Mouse (Mus musculus) limb, embryonic 11.5 days (tissue): ENCODE measurements at regions not wholly inside any gene's neighbourhood (a gene's known extent, or its start where the extent isn't known, plus 50 kb on each side); places are given as distances from the start of the nearest gene placed in this dataset.

Experiments used
- ATAC-seq: fragments of 200-750 bp; cut with Nextera tagmentation; 2 replicates; pipeline ENCODE4 v1.8.0; 2017; ENCODE audit warnings: low read depth; ENCODE audit not compliant: insufficient number of reproducible peaks, low FRiP score, low TSS enrichment
- DNase-seq: peaks from one replicate; pipeline ENCODE4 v3.0.0-alpha.2; 2015; ENCODE audit warnings: low spot score
- H3K27ac ChIP-seq: fragments of 300-500 bp; sonication (generic); replicated peaks from 2 replicates; pipeline ENCODE4 v1.5.1; 2014; ENCODE audit warnings: low read depth, mild to moderate bottlenecking, low read length
- H3K27me3 ChIP-seq: fragments of 300-500 bp; sonication (generic); 2 replicates; pipeline ENCODE4 v1.6.1; 2014; ENCODE audit warnings: mild to moderate bottlenecking, low read length, mixed read lengths; ENCODE audit not compliant: control insufficient read depth, insufficient read depth
- H3K36me3 ChIP-seq: fragments of 300-500 bp; sonication (generic); 2 replicates; pipeline ENCODE4 v1.6.1; 2014; ENCODE audit warnings: mild to moderate bottlenecking, low read length, moderate library complexity, mixed read lengths; ENCODE audit not compliant: control insufficient read depth, insufficient read depth
- H3K4me1 ChIP-seq: fragments of 300-500 bp; sonication (generic); 2 replicates; pipeline ENCODE4 v1.6.1; 2014; ENCODE audit warnings: low read length, mixed read lengths; ENCODE audit not compliant: control insufficient read depth, insufficient read depth
- H3K4me2 ChIP-seq: fragments of 300-500 bp; sonication (generic); 2 replicates; pipeline ENCODE4 v1.6.1; 2014; ENCODE audit warnings: low read depth, mild to moderate bottlenecking, moderate library complexity; ENCODE audit not compliant: severe bottlenecking
- H3K4me3 ChIP-seq: fragments of 300-500 bp; sonication (generic); 2 replicates; pipeline ENCODE4 v1.5.1; 2014; ENCODE audit warnings: low read depth, low read length
- H3K9ac ChIP-seq: fragments of 300-500 bp; sonication (generic); 2 replicates; pipeline ENCODE4 v1.6.1; 2014; ENCODE audit warnings: mild to moderate bottlenecking, low read length
- H3K9me3 ChIP-seq: fragments of 300-500 bp; sonication (generic); 2 replicates; pipeline ENCODE4 v1.6.1; 2016; ENCODE audit warnings: low read length; ENCODE audit not compliant: control insufficient read depth
- WGBS: fragments of 180-500 bp; shearing (Covaris S2); extraction: QIAGEN DNeasy Blood & Tissue Kit; methylation state at CpG from one replicate; pipeline ENCODE4 v1.1.7; 2014; 5-methylcytosine and 5-hydroxymethylcytosine counted together

DNA sequence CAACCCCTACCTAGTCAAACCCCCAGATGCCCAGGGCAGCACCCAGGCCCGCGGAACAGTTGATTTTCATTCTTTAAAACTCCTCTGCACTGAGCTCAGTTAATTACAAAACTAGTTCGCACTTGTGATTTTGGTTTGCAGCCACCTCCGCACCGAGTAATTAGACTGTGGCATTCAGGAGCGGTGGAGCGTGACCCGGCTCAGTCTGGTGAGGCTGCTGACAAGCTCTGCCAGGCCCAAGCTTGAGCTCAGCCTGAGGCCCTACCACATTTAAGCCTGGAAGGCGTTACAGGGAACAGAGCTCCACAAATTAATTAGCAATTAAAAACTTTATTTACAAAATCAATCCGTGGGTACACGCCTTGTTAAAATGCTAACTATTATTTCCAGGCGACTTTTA is 132.0 kb upstream of the Zdhhc25 start:
- DNase-seq (no peak), ATAC-seq (no peak)
- Histone ChIP-seq H3K4me3 (no peak overlapping the region), H3K4me2 (no peak overlapping the region), H3K9me3 (no peaks in the 10 kb centered on the region), H3K36me3 (no peaks in the 10 kb centered on the region), H3K4me1 (no peaks in the 10 kb centered on the region), H3K27ac (no peak overlapping the region), H3K9ac (no peak overlapping the region), H3K27me3 (no peaks in the 10 kb centered on the region)
- WGBS: 59% methylated on average over 12 of the region's 12 CpGs

DNA sequence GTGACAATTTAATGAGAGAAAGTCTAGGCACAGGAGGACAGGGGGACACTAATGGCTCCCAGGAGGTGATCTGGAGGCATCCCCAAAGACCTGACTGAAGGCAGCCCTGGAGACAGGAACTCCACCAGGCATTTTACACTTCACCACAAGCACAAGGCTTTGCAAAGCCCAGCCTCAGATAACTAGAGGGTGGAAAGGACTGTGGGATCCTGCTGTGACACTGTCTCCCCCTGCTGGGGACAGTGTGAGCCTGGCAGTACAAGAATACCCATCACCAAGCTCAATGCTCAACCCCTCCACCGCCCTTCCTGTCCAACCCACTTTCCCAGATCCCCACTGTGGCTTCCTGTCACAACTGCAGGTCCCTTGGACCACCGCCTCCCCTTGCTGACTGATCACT is 131.3 kb upstream of the Zdhhc25 start:
- no peaks in the 10 kb centered on the region for H3K36me3 ChIP-seq
- ATAC-seq (no peak), DNase-seq (peak; percentile 47)
- no peaks in the 10 kb centered on the region for H3K27me3 ChIP-seq
- H3K9me3 ChIP-seq: no peaks in the 10 kb centered on the region
- 34% methylated on average over 2 of the region's 2 CpGs for WGBS
- H3K27ac ChIP-seq: no peak overlapping the region
- no peaks in the 10 kb centered on the region for H3K4me1 ChIP-seq
- no peak overlapping the region for H3K4me3 ChIP-seq
- no peak overlapping the region for H3K4me2 ChIP-seq
- H3K9ac ChIP-seq: no peak overlapping the region

DNA sequence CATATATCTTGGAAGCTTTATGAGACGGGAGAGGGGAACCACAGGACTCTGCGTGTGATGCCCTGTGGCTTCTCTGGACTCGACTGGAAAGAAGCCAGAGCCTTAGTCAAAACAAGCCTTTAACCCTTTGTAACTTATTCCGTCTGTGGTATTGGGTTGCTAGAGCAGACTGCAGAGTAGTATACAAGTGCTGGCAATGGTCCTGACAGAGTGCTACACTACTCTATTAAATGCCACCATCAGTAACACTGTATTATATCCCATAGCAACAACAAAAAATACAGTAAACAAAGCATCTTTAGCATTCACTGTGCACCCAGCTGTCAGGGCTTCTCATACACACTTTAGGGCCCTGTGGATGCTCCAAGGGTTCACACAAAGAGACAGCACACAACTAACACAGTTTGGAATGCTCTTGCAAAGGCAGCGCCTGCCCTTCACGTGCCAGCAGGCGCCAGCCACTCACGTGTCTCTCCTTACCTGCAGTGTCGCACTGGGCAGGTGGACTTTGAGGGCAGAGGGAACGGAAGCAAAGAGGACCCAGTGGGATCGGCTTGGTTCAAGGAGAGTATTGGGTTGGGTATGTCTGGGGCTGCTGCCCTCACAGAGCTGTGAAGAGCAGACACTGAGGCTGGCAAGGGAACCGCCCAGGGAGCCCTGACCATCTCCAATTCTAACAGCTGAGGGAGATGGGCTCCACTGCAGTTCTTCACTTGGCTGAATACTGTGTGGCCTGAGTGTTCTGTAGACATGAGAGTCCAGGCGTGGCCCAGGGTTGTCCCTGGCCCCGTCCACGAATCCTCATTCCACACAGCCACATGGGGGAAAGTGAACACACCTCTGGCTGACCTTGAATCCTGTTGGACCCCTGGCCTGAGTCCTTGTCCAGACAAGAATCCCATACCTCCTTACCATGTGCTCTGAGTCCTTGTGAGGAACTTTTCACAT is 130.3 kb upstream of the Zdhhc25 start:
- WGBS: 85% methylated on average over 15 of the region's 15 CpGs
- Histone ChIP-seq H3K36me3 (no peaks in the 10 kb centered on the region), H3K4me1 (no peaks in the 10 kb centered on the region), H3K9ac (no peak overlapping the region), H3K4me2 (no peak overlapping the region), H3K9me3 (no peaks in the 10 kb centered on the region), H3K27me3 (no peaks in the 10 kb centered on the region), H3K27ac (no peak overlapping the region), H3K4me3 (no peak overlapping the region)
- DNase-seq: no peak
- no peak for ATAC-seq

DNA sequence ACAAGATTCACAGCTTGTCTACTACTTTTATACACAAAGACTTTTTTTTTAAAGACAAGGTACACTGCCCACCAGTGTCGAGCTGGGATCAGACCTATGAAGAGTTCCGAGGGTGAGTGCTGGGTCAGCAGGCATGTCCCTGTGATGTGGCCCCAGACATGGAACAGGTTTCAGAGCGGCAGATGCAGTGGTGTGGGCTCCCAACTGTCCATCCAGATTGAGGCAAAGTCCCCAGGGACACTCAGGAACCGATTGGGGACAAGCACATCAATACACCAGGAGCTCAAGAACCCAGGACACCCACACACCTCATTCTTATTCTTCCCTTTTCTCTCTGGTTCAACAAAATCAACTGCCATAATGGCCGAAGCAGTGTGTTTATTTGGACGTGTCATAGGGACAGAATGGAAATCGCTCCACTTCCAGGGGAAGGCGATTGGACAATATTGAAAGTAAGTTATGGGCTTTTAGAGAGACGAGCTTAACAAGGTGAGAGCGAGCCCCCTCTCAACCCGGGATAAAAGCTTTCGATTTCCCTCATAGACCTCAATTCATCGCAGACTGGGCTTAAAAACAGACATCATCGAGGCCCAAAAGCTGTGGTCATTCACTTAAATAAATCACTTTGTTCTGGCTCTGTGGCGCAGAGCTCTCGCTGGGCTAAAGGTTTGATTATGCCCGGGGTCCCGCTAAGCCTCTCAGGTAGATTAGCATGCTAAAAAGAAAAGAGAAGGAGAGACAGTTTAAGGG is 127.6 kb upstream of the Zdhhc25 start:
- DNase-seq (no peak), ATAC-seq (no peak)
- WGBS: 78% methylated on average over 18 of the region's 18 CpGs
- Histone ChIP-seq H3K27me3 (no peaks in the 10 kb centered on the region), H3K4me3 (no peak overlapping the region), H3K9ac (no peak overlapping the region), H3K4me2 (no peak overlapping the region), H3K9me3 (no peaks in the 10 kb centered on the region), H3K36me3 (no peaks in the 10 kb centered on the region), H3K4me1 (no peaks in the 10 kb centered on the region), H3K27ac (no peak overlapping the region)

DNA sequence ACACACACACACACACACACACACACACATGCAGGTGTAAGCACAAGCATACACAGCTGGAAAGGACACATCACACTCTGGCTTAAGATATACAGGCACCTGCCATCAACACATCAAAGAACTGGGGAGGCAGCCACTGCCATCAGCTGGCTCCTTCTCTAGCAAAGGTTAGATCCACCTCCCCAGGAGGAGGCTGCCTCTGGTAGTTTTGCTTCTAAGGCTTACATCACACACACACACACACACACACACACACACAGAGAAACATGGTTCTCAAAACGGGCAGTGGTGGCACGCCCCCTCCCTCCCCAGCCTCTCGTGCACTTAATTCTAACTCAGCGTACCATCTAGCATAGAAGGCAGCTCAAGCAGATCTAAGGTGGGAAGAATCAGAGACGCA is 126.9 kb upstream of the Zdhhc25 start:
- no peak for ATAC-seq
- H3K36me3 ChIP-seq: no peaks in the 10 kb centered on the region
- no peak overlapping the region for H3K27ac ChIP-seq
- no peaks in the 10 kb centered on the region for H3K27me3 ChIP-seq
- WGBS: 66% methylated on average over 5 of the region's 5 CpGs
- no peaks in the 10 kb centered on the region for H3K4me1 ChIP-seq
- DNase-seq: no peak
- H3K4me2 ChIP-seq: no peak overlapping the region
- H3K9me3 ChIP-seq: no peaks in the 10 kb centered on the region
- H3K9ac ChIP-seq: no peak overlapping the region
- no peak overlapping the region for H3K4me3 ChIP-seq

DNA sequence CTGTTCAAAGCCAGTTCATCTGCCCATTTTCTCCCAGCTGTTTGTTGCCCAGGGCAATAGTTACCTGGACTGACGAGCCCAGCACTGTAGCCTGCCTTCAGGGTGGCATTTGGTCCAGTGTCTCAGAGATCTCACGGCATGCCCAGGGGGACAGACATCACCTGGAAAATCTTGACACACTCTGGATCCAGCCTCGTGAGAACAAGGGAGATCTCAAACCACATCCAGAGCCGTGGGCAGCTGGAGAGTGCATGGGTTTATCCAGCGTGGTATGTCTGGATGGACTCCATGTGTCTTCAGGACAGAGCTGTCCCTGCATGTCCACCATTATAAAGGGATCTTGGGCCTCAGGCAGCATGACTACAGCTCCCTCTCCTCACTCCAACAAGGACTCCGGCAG is 116.6 kb upstream of the Zdhhc25 start:
- 75% methylated on average over 6 of the region's 6 CpGs for WGBS
- no peak overlapping the region for H3K4me3 ChIP-seq
- no peaks in the 10 kb centered on the region for H3K36me3 ChIP-seq
- H3K4me2 ChIP-seq: no peak overlapping the region
- ATAC-seq (no peak), DNase-seq (no peak)
- H3K27me3 ChIP-seq: no peaks in the 10 kb centered on the region
- H3K4me1 ChIP-seq: no peaks in the 10 kb centered on the region
- no peaks in the 10 kb centered on the region for H3K9me3 ChIP-seq
- H3K27ac ChIP-seq: no peak overlapping the region
- no peak overlapping the region for H3K9ac ChIP-seq

DNA sequence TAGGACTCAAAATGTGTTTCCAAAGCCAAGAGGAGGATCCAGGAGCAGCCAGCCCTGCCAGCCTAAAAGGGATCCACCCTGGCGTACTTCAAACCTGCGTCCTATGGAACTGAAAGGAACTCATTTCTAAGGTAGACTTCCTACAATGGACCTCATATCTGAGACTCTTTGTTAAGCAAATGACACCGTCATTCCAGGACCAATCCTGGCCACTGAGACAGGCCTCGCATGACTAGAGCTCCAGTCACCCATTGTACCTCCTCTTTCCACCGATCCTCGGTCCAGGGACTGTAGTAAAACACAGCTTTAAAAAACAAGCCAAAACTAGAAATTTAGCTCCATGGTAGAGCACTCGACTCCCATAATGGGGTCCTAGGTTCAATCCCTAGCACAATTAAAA is 110.4 kb upstream of the Zdhhc25 start:
- Histone ChIP-seq H3K4me2 (no peak overlapping the region), H3K27ac (no peak overlapping the region), H3K9ac (no peak overlapping the region), H3K4me3 (no peak overlapping the region), H3K36me3 (no peaks in the 10 kb centered on the region), H3K9me3 (no peaks in the 10 kb centered on the region), H3K4me1 (no peaks in the 10 kb centered on the region), H3K27me3 (no peaks in the 10 kb centered on the region)
- no peak for ATAC-seq
- no peak for DNase-seq
- 90% methylated on average over 7 of the region's 7 CpGs for WGBS

DNA sequence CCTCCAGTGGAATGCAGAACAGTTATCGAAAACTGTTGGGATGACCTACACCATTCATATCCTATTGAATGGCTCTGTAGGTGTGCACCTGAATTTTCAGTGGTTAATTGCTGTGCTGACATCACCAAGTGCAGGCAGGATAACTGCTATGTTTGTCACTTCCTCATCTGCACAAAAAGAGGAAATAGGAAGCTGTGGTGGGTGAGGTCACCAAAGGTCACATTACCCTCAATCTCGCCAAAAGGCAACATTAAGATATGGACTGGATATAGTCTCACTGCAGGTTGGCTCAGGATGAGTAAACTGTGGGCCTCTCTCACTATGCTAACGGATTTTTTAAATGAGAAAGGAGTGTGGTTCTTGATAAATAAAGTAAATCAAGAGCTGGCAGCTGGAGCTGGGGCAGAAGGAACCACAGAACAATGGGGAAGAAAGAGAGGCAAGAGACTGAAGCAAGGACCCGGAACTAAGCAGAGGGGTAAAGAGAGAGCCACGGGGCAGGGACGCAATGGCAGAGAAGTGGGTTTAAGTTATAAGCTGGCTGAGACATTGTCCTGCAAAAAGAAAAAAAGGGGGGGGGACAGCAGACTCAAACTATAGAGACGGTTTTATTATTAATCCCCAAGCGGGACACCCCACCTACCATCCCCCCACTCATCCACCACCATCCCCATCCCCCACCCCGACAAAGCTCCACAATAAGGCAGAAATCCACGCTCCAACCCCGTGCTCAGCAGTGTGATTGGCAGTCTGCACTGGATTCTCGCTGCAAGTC is 109.6 kb upstream of the Zdhhc25 start:
- Histone ChIP-seq H3K36me3 (no peaks in the 10 kb centered on the region), H3K4me3 (no peak overlapping the region), H3K27ac (no peak overlapping the region), H3K4me2 (no peak overlapping the region), H3K27me3 (no peaks in the 10 kb centered on the region), H3K9me3 (no peaks in the 10 kb centered on the region), H3K9ac (no peak overlapping the region), H3K4me1 (no peaks in the 10 kb centered on the region)
- 79% methylated on average over 12 of the region's 12 CpGs for WGBS
- ATAC-seq (no peak), DNase-seq (no peak)
